Mouse (Mus musculus): Measurements from ENCODE around the gene Sirt6. TPM values are rescaled to one million over a fixed set of nuclear protein-coding genes. Genes with fewer than 3 reads are reported as not detected.

Sirt6 gene
- polyA plus RNA-seq, 1 experiment from 2014 or later = 12.7 TPM

DNA sequence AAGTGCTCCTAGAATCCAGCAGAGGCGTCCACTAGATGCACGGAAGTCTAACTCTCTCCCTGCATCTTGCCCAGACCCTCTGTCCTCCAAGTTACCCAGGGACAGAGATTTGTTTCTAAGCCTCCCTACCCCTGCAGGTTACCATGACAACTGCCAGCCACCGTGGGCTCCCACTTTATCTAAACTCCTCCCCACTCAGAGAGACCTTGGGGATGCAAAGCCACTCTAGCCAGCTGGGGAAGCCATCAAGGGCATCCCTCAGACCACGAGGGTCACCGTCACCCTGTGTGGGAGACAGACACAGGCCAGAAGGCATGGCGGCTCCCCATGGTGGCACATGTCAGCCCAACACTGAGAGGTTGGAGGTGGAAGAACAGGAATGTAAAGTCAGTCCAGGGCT, 44.2 kb downstream of the Sirt6 start:
- Histone ChIP-seq H3K4me2 (no peak overlapping the region), H3K36me3 (peaks cover 6% of the 10 kb centered on the region; the same call in 1 of the 2 replicates), H3K9me3 (replicated peaks) (no peaks in the 10 kb centered on the region), H3K27ac (no peak overlapping the region), H3K4me3 (no peak overlapping the region), H3K9ac (no peak overlapping the region), H3K4me1 (peaks cover 13% of the 10 kb centered on the region), H3K27me3 (replicated peaks) (peaks cover 88% of the 10 kb centered on the region)
- WGBS (ENCODE audit: insufficient replicate concordance) = 41% methylated on average over 6 of the region's 6 CpGs
- no peak for ATAC-seq

DNA sequence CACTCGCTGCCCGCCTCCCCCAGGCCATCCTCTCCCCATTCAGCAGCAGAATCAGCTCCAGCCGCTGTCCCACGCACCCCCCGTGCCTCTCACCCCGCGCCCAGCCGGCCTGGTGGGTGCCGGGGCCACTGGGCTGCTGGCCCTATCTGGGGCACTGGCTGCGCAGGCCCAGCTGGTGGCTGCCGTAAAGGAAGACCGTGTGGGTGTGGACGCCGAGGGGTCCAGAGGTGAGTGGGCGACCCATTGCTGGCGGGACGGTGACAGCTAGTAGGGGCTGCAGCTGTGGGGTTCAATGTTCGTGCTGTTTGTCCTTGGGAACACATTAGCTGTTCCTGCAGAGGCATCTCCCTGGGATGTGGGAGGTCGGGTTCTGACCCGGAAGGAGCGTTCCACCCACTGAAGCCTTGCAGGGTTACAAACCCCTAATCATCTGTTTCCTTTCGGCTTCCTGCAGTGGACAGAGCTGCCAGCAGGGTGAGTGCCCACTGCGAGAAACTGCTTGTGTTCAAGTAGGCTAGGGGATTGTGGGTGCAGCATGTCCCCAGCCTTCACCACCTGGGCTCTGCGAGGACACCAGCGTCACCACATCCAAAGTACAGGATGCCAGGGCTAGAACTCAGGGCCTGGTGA, 47.0 kb downstream of the Sirt6 start:
- H3K27ac ChIP-seq = no peak overlapping the region
- H3K27me3 ChIP-seq (replicated peaks) = peaks cover 89% of the 10 kb centered on the region
- WGBS (ENCODE audit: insufficient replicate concordance) = 26% methylated on average over 25 of the region's 25 CpGs
- H3K4me2 ChIP-seq = peak overlapping the region; percentile 34
- no peak for ATAC-seq
- no peak overlapping the region for H3K4me3 ChIP-seq
- peaks cover 21% of the 10 kb centered on the region for H3K4me1 ChIP-seq
- H3K36me3 ChIP-seq = no peaks in the 10 kb centered on the region
- H3K9me3 ChIP-seq (replicated peaks) = no peaks in the 10 kb centered on the region
- H3K9ac ChIP-seq = no peak overlapping the region

DNA sequence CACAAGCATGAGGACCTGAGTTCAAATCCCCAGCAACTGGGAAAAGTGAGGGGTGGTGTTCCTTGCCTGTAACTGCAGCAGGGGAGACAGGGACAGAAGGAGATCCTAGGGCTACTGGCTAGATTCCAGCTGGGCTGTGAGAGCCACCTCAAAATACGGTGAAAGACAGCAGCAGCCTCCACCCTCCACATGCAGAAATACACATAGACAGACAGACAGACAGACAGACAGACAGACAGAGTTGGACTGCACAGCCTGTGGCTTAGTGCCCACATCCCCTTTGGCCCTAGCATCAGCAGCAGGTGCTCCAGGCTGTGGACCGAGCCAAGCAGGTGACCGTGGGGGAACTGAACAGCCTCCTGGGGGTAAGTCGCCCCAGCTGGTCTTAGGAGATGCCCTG, 47.6 kb downstream of the Sirt6 start:
- Histone ChIP-seq H3K36me3 (no peaks in the 10 kb centered on the region), H3K4me3 (no peak overlapping the region), H3K9ac (no peak overlapping the region), H3K27ac (no peak overlapping the region), H3K27me3 (replicated peaks) (peaks cover 93% of the 10 kb centered on the region), H3K4me1 (peaks cover 27% of the 10 kb centered on the region), H3K4me2 (peak overlapping the region; percentile 34; the same call in 1 of the 2 replicates), H3K9me3 (replicated peaks) (no peaks in the 10 kb centered on the region)
- no peak for ATAC-seq
- 58% methylated on average over 4 of the region's 4 CpGs for WGBS (ENCODE audit: insufficient replicate concordance)

DNA sequence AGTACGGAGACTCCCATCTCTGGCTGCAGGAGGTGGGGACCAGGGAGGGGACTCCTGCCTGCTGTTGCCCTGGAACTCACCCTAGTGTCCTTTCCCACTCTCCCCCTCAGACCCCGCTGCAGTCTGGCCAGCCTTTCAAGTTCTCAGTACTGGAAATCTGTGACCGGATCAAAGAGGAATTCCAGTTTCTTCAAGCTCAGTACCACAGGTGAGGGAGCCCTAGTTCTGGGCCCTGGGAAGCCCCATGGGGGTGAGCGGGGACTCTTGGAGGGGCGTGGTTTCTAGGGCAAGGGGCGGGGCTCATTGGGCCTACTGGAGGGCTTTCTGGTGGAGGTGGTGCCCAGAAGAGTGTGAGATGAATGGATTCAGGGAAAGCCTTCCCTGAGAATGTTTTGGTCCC, 51.9 kb downstream of the Sirt6 start:
- H3K27ac ChIP-seq = no peak overlapping the region
- 7% methylated on average over 6 of the region's 6 CpGs for WGBS (ENCODE audit: insufficient replicate concordance)
- peak overlapping the region; percentile 46 for H3K4me3 ChIP-seq
- H3K36me3 ChIP-seq = no peaks in the 10 kb centered on the region
- H3K4me1 ChIP-seq = peaks cover 58% of the 10 kb centered on the region
- no peak for ATAC-seq
- peak overlapping the region; percentile 51; the same call in 1 of the 2 replicates for H3K9ac ChIP-seq
- H3K4me2 ChIP-seq = peak overlapping the region; percentile 74
- no peaks in the 10 kb centered on the region for H3K9me3 ChIP-seq (replicated peaks)
- peaks cover 81% of the 10 kb centered on the region for H3K27me3 ChIP-seq (replicated peaks)

DNA sequence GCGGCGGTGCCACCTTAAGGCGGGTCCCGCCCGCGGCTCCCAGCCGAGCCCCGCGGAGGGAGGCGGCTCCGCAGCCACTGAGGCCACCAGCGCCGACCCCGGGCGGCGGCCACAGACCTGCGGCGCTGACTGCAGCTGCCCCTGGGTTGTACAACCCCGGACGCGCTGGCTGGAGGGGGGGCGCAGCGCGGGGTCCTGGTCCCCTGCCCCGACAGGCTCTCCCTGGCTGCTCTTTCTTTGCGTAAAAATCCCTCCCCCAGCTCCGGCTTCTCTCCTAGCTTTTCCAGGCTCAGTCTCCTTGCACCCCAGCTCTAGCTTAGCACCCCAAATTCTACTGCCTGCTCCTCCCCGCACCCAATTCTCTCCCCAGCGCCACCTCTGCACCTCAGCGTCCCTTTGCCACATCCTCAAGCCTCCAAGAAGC, 52.4 kb downstream of the Sirt6 start:
- Histone ChIP-seq H3K27me3 (replicated peaks) (peaks cover 81% of the 10 kb centered on the region), H3K27ac (no peak overlapping the region)

DNA sequence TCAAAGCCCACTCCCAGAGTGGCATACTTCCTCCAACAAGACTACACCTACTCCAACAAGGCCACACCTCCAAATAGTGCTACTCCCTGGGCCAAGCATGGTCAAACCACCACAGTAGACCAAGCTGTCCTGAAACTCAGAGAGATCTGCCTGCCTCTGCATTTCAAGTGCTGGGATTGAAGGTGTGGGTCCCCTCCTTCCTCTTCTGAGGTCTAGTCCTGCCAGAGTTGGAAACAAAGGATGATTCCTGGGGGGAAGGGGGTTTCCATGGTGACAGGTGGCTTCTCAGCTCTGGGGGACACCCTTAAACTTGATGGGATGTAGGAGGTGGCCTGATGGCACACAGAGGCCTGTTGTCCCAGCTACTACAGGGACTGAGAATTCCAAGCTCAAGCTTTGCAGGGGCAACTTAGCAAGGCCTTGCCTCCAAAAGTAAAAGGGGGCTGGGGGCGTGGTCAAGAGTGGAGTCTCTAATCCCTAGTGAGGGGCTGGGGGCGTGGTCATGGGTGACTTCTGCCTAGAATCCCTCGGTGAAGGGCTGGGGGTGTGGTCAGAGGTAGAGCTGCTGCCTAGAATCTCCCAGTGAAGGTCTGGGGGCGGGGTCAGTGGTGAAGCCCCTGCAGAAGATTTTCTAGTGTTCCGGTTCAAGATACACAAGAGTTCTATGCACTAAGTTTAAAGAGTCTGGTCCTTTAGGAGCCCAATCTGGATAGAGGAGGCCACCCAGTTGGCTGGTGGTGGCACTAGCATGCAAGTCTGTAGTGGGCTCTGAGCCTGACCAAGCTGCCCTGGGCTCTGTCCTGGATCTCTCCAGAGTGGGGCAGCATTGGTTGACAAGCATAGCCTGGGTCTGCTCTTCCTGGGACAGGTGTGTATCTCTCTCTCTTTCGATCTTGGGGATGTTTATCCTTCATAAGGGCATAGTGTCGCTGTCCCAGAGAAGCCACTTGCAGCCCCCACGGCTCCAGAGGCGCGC, 53.2 kb downstream of the Sirt6 start, which contains the start of gene Tle2:
Gene Tle2, plus strand, starts transcription at position 481 of the 976 bp plus-strand sequence.
- Histone ChIP-seq H3K27me3 (replicated peaks) (peaks cover 81% of the 10 kb centered on the region), H3K36me3 (no peaks in the 10 kb centered on the region), H3K9ac (peak within 1 kb of the TSS; percentile 51), H3K9me3 (replicated peaks) (no peaks in the 10 kb centered on the region), H3K4me1 (peaks cover 61% of the 10 kb centered on the region), H3K27ac (peak within 1 kb of the TSS; percentile 33; the same call in 1 of the 2 replicates), H3K4me2 (peak within 1 kb of the TSS; percentile 93), H3K4me3 (peak within 1 kb of the TSS; percentile 46)
- no peak for ATAC-seq
- WGBS (ENCODE audit: insufficient replicate concordance) = 18% methylated on average over 10 of the region's 10 CpGs

More for the DNA sequence above, 52.4 kb downstream of the Sirt6 start:
- under 1% methylated on average over 30 of the region's 30 CpGs for WGBS (ENCODE audit: insufficient replicate concordance)
- H3K9me3 ChIP-seq (replicated peaks) = no peaks in the 10 kb centered on the region
- H3K36me3 ChIP-seq = no peaks in the 10 kb centered on the region
- ATAC-seq = no peak
- peak overlapping the region; percentile 51 for H3K9ac ChIP-seq
- H3K4me2 ChIP-seq = peak overlapping the region; percentile 74
- H3K4me1 ChIP-seq = peaks cover 58% of the 10 kb centered on the region
- peak overlapping the region; percentile 46 for H3K4me3 ChIP-seq

DNA sequence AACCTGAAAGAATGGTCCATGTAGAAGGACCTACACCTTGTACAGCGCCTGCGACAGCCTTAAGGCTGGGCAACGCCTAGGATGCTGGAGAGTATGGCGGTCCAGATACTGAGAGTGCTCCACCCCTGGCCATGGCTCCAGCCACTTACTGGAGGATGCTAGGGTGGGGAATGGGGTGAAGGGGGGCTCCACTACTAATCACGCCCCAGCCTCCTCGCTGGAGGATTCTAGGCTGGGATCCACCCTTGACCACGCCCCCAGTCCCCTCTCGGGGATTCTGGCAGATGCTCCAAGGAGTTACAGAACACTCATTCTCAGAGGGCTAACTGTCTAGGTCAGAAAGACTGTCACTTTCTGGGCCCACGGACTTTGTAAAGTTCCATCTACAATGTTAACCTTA, 54.6 kb downstream of the Sirt6 start:
- WGBS (ENCODE audit: insufficient replicate concordance) = 8% methylated on average over 9 of the region's 9 CpGs
- H3K27me3 ChIP-seq (replicated peaks) = peaks cover 78% of the 10 kb centered on the region
- no peaks in the 10 kb centered on the region for H3K9me3 ChIP-seq (replicated peaks)
- ATAC-seq = peak; percentile 77
- H3K9ac ChIP-seq = no peak overlapping the region
- peak overlapping the region; percentile 64; the same call in 1 of the 2 replicates for H3K27ac ChIP-seq
- no peaks in the 10 kb centered on the region for H3K36me3 ChIP-seq
- H3K4me3 ChIP-seq = peak overlapping the region; percentile 65
- peak overlapping the region; percentile 93 for H3K4me2 ChIP-seq
- H3K4me1 ChIP-seq = peaks cover 74% of the 10 kb centered on the region

DNA sequence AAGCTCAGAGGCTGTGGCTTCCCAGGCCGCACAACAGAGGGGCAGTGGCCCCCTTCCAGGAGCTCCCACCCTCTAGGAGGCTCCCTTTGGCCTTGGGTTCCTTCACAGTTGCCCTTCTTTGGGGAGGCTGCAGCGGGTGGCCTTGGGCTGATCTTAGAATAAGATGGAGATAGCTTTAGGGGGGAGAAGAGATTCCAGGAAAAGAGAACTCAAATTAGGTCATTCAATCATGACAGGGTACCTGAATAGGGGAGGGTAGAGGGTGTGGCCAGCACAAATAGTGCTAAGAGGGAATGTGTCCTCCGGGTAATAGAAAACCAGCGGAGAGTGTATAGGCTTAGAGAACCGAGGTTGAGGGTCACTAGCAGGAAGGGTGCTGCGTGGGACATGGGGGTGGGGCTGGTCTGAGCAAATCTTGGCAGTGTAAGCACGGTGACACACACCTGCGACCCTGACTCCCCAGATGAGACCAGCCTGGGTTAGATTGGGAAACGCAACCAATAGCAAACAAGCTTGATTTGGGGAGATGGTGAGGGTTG, 55.4 kb downstream of the Sirt6 start:
- peak overlapping the region; percentile 55; the same call in 1 of the 2 replicates for H3K9ac ChIP-seq
- peak overlapping the region; percentile 64 for H3K27ac ChIP-seq
- H3K4me3 ChIP-seq = peak overlapping the region; percentile 65
- H3K36me3 ChIP-seq = no peaks in the 10 kb centered on the region
- peak overlapping the region; percentile 93 for H3K4me2 ChIP-seq
- H3K27me3 ChIP-seq (replicated peaks) = peaks cover 70% of the 10 kb centered on the region
- peak; percentile 0; the same call in 1 of the 2 replicates for ATAC-seq
- H3K9me3 ChIP-seq (replicated peaks) = no peaks in the 10 kb centered on the region
- 11% methylated on average over 9 of the region's 9 CpGs for WGBS (ENCODE audit: insufficient replicate concordance)
- peaks cover 78% of the 10 kb centered on the region for H3K4me1 ChIP-seq

Other genes with a start within 250 kb of the Sirt6 start
- 93.8 and 100 TPM in 2 replicates for gene Fzr1, start 249.3 kb downstream of the Sirt6 start, polyA plus RNA-seq (2016; fragmentation: Nextera tagmentation; extraction: Ambion mirVana)
- 70.0 and 74.5 TPM in 2 replicates for gene Dohh, start 243.4 kb downstream of the Sirt6 start, polyA plus RNA-seq (2016; fragmentation: Nextera tagmentation; extraction: Ambion mirVana)
- gene Gm48551, start 243.3 kb downstream of the Sirt6 start, polyA plus RNA-seq (2016; fragmentation: Nextera tagmentation; extraction: Ambion mirVana) = 0.68 and 1.2 TPM in 2 replicates
- gene Gm48552, start 238.8 kb downstream of the Sirt6 start, polyA plus RNA-seq (2016; fragmentation: Nextera tagmentation; extraction: Ambion mirVana) = 0.71 and 0.98 TPM in 2 replicates
- 1.8 TPM in 2 replicates for gene Smim24, start 234.7 kb downstream of the Sirt6 start, polyA plus RNA-seq (2016; fragmentation: Nextera tagmentation; extraction: Ambion mirVana)
- 10.1 and 10.2 TPM in 2 replicates for gene Nfic, start 172.2 kb downstream of the Sirt6 start, polyA plus RNA-seq (2016; fragmentation: Nextera tagmentation; extraction: Ambion mirVana)
- 0.05 and 0.06 TPM in 2 replicates for gene Celf5, start 145.1 kb downstream of the Sirt6 start, polyA plus RNA-seq (2016; fragmentation: Nextera tagmentation; extraction: Ambion mirVana)
- gene Ncln, start 131.4 kb downstream of the Sirt6 start, polyA plus RNA-seq (2016; fragmentation: Nextera tagmentation; extraction: Ambion mirVana) = 59.9 and 62.7 TPM in 2 replicates
- gene S1pr4, start 127.7 kb downstream of the Sirt6 start, polyA plus RNA-seq (2016; fragmentation: Nextera tagmentation; extraction: Ambion mirVana) = 3.1 and 3.3 TPM in 2 replicates
- gene Gna15, start 103.6 kb downstream of the Sirt6 start, polyA plus RNA-seq (2016; fragmentation: Nextera tagmentation; extraction: Ambion mirVana) = 7.0 and 7.3 TPM in 2 replicates
- gene Gna11, start 82.6 kb downstream of the Sirt6 start, polyA plus RNA-seq (2016; fragmentation: Nextera tagmentation; extraction: Ambion mirVana) = 27.7 and 28.3 TPM in 2 replicates
- gene Aes, start 68.3 kb downstream of the Sirt6 start, polyA plus RNA-seq (2016; fragmentation: Nextera tagmentation; extraction: Ambion mirVana) = 263 and 270 TPM in 2 replicates
- gene Tle2, start 53.2 kb downstream of the Sirt6 start, polyA plus RNA-seq (2016; fragmentation: Nextera tagmentation; extraction: Ambion mirVana) = 4.8 and 5.1 TPM in 2 replicates
- gene Tle6, start 26.7 kb downstream of the Sirt6 start, polyA plus RNA-seq (2016; fragmentation: Nextera tagmentation; extraction: Ambion mirVana) = 8.1 and 12.1 TPM in 2 replicates
- gene BC025920, start 21.5 kb downstream of the Sirt6 start, polyA plus RNA-seq (2016; fragmentation: Nextera tagmentation; extraction: Ambion mirVana) = 0.46 and 0.78 TPM in 2 replicates
- 3.8 and 4.5 TPM in 2 replicates for gene Ankrd24, start 743 bp upstream of the Sirt6 start, polyA plus RNA-seq (2016; fragmentation: Nextera tagmentation; extraction: Ambion mirVana)
- gene Gm10778, start 21.3 kb upstream of the Sirt6 start, polyA plus RNA-seq (2016; fragmentation: Nextera tagmentation; extraction: Ambion mirVana) = 2.3 and 2.5 TPM in 2 replicates
- 4.4 and 6.4 TPM in 2 replicates for gene Zfp433, start 77.0 kb upstream of the Sirt6 start, polyA plus RNA-seq (2016; fragmentation: Nextera tagmentation; extraction: Ambion mirVana)
- 1.2 and 2.0 TPM in 2 replicates for gene Gm3055, start 143.4 kb upstream of the Sirt6 start, polyA plus RNA-seq (2016; fragmentation: Nextera tagmentation; extraction: Ambion mirVana)
- 1.5 and 1.6 TPM in 2 replicates for gene Gm4767, start 184.4 kb upstream of the Sirt6 start, polyA plus RNA-seq (2016; fragmentation: Nextera tagmentation; extraction: Ambion mirVana)
- 2.5 and 2.8 TPM in 2 replicates for gene Gm32687, start 236.1 kb upstream of the Sirt6 start, polyA plus RNA-seq (2016; fragmentation: Nextera tagmentation; extraction: Ambion mirVana)